Mouse (Mus musculus) C2C12 (cell line): ENCODE measurements at regions not wholly inside any gene's neighbourhood (a gene's known extent, or its start where the extent isn't known, plus 50 kb on each side); places are given as distances from the start of the nearest gene placed in this dataset.
"Not testable (repeated sequence)": the region's sequence is repeated elsewhere in the genome, so short reads cannot be mapped to it uniquely, and the experiment has no call there.

Experiments
- H3K27me3 ChIP-seq: one replicate; pipeline ENCODE4 v1.6.1; 2011; ENCODE audit not compliant: control insufficient read depth, insufficient read depth, insufficient read length
- H3K36me3 ChIP-seq: one replicate; pipeline ENCODE4 v1.6.1; 2011; ENCODE audit not compliant: control insufficient read depth, insufficient read depth
- H3K4me3 ChIP-seq: one replicate; pipeline ENCODE4 v1.5.1; 2011; ENCODE audit warnings: mild to moderate bottlenecking, control low read depth; ENCODE audit not compliant: poor library complexity, insufficient read depth, severe bottlenecking
- H3K79me2 ChIP-seq: one replicate; pipeline ENCODE4 v1.6.1; 2011; ENCODE audit not compliant: control insufficient read depth, insufficient read depth
- H3K79me3 ChIP-seq: one replicate; pipeline ENCODE4 v1.6.1; 2011; ENCODE audit warnings: low read depth, control low read depth
- H3ac ChIP-seq: one replicate; pipeline ENCODE3; 2011; ENCODE audit warnings: low read depth; ENCODE audit not compliant: control insufficient read depth, insufficient read length
- CEBPB ChIP-seq: IDR thresholded peaks from one replicate; pipeline ENCODE4 v1.6.1; 2011; ENCODE audit warnings: low read depth, mild to moderate bottlenecking, control low read depth, moderate library complexity
- CTCF ChIP-seq: IDR thresholded peaks from one replicate; pipeline ENCODE4 v1.5.1; 2011; ENCODE audit not compliant: control insufficient read depth, insufficient read depth, insufficient read length
- FOSL1 ChIP-seq: IDR thresholded peaks from one replicate; pipeline ENCODE4 v1.8.0; 2011; ENCODE audit warnings: mild to moderate bottlenecking, low read length; ENCODE audit not compliant: poor library complexity, insufficient read depth, severe bottlenecking
- MAX ChIP-seq: IDR thresholded peaks from one replicate; pipeline ENCODE4 v1.6.1; 2011; ENCODE audit warnings: mild to moderate bottlenecking, control low read depth
- MYOD1 ChIP-seq: IDR thresholded peaks from one replicate; pipeline ENCODE4 v1.6.1; 2011; ENCODE audit warnings: low read depth; ENCODE audit not compliant: control insufficient read depth, insufficient read length
- MYOG ChIP-seq: IDR thresholded peaks from one replicate; pipeline ENCODE4 v1.6.1; 2011; ENCODE audit not compliant: control insufficient read depth, insufficient read length; ENCODE audit errors: extremely low read depth
- USF1 ChIP-seq: IDR thresholded peaks from one replicate; pipeline ENCODE4 v1.6.1; 2011; ENCODE audit warnings: low read depth, mild to moderate bottlenecking, control low read depth, moderate library complexity

GRCm38 (mm10) chr16:29754579-29755199 is 175.6 kb downstream of the Opa1 start:
- TF ChIP-seq MYOD1 (no peak), USF1 (no peak), CTCF (no peak), FOSL1 (no peak), MAX (no peak), MYOG (no peak), CEBPB (no peak)
- Histone ChIP-seq H3K36me3 (no peaks in the 10 kb centered on the region), H3K4me3 (no peak overlapping the region), H3K79me3 (no peaks in the 10 kb centered on the region), H3ac (no peak overlapping the region), H3K27me3 (no peaks in the 10 kb centered on the region), H3K79me2 (no peaks in the 10 kb centered on the region)

GRCm38 (mm10) chr16:29758246-29758645 is 179.1 kb downstream of the Opa1 start:
- Histone ChIP-seq H3K4me3 (no peak overlapping the region), H3K36me3 (no peaks in the 10 kb centered on the region), H3ac (no peak overlapping the region), H3K79me3 (no peaks in the 10 kb centered on the region), H3K27me3 (no peaks in the 10 kb centered on the region), H3K79me2 (no peaks in the 10 kb centered on the region)
- no peak for TF ChIP-seq CTCF
- TF ChIP-seq USF1, result no peak
- no peak for TF ChIP-seq CEBPB
- TF ChIP-seq MYOD1, result no peak
- no peak for TF ChIP-seq MYOG
- no peak for TF ChIP-seq FOSL1
- no peak for TF ChIP-seq MAX

GRCm38 (mm10) chr16:29759416-29759815 is 180.3 kb downstream of the Opa1 start:
- Histone ChIP-seq H3K79me2 (no peaks in the 10 kb centered on the region), H3K4me3 (no peak overlapping the region), H3ac (no peak overlapping the region), H3K27me3 (no peaks in the 10 kb centered on the region), H3K36me3 (no peaks in the 10 kb centered on the region), H3K79me3 (no peaks in the 10 kb centered on the region)
- TF ChIP-seq FOSL1, result no peak
- TF ChIP-seq MAX, result no peak
- no peak for TF ChIP-seq CTCF
- TF ChIP-seq USF1, result no peak
- TF ChIP-seq MYOG, result no peak
- TF ChIP-seq MYOD1, result no peak
- TF ChIP-seq CEBPB, result no peak

GRCm38 (mm10) chr16:29760627-29761026 is 181.5 kb downstream of the Opa1 start:
- Histone ChIP-seq H3K4me3 (no peak overlapping the region), H3K79me2 (no peaks in the 10 kb centered on the region), H3K79me3 (no peaks in the 10 kb centered on the region), H3K27me3 (no peaks in the 10 kb centered on the region), H3ac (no peak overlapping the region), H3K36me3 (no peaks in the 10 kb centered on the region)
- TF ChIP-seq CTCF, result no peak
- TF ChIP-seq CEBPB, result no peak
- TF ChIP-seq USF1, result no peak
- TF ChIP-seq FOSL1, result no peak
- no peak for TF ChIP-seq MYOG
- no peak for TF ChIP-seq MYOD1
- TF ChIP-seq MAX, result no peak

GRCm38 (mm10) chr16:29761779-29762277 is 182.7 kb downstream of the Opa1 start:
- TF ChIP-seq MYOD1 (peak; percentile 84), USF1 (no peak), MAX (no peak)
- H3K36me3 ChIP-seq, result no peaks in the 10 kb centered on the region
- no peak overlapping the region for H3ac ChIP-seq
- H3K79me2 ChIP-seq, result no peaks in the 10 kb centered on the region
- no peaks in the 10 kb centered on the region for H3K79me3 ChIP-seq
- no peak overlapping the region for H3K4me3 ChIP-seq
- H3K27me3 ChIP-seq, result no peaks in the 10 kb centered on the region

GRCm38 (mm10) chr16:29764376-29764775 is 185.2 kb downstream of the Opa1 start:
- Histone ChIP-seq H3ac (no peak overlapping the region), H3K36me3 (no peaks in the 10 kb centered on the region), H3K79me2 (no peaks in the 10 kb centered on the region), H3K27me3 (no peaks in the 10 kb centered on the region), H3K79me3 (no peaks in the 10 kb centered on the region), H3K4me3 (no peak overlapping the region)
- TF ChIP-seq MYOG (no peak), CTCF (no peak), CEBPB (no peak), USF1 (no peak), MAX (no peak), MYOD1 (no peak)

- H3K79me3 ChIP-seq, H3K27me3 ChIP-seq, H3K36me3 ChIP-seq, H3ac ChIP-seq, H3K4me3 ChIP-seq, H3K79me2 ChIP-seq: not testable (repeated sequence)
These were observed 186.7 kb downstream of the Opa1 start for GRCm38 (mm10) chr16:29765801-29766200.
